Mouse (Mus musculus) MEL (cell line): ENCODE data around the gene Fbxl15. TPM values are rescaled to one million over a fixed set of nuclear protein-coding genes. Genes with fewer than 3 reads are reported as not detected.
A peak's percentile ranks its signal among the peaks of the same experiment; 100 is the strongest.

ENCODE experiments used
- DNase-seq: peaks from one replicate; pipeline ENCODE4 v3.0.0; 2011; ENCODE audit warnings: low read depth, low spot score
- H3K27ac ChIP-seq: 2 replicates; pipeline ENCODE4 v1.5.1; 2012; ENCODE audit warnings: low read depth, mild to moderate bottlenecking, control low read depth, low read length, moderate library complexity; ENCODE audit not compliant: control insufficient read depth
- H3K27me3 ChIP-seq, 2 experiments: fragments of 150-350 bp in 1 of 2; sonication (generic) in 1 of 2; 2 replicates each; pipeline ENCODE4 v1.6.1; 2012; ENCODE audit warnings: low read length in 2 of 2, mild to moderate bottlenecking in 2 of 2, improper control_type of control experiment in 1 of 2, moderate library complexity in 1 of 2; ENCODE audit not compliant: insufficient read depth in 2 of 2, control insufficient read depth in 1 of 2
- H3K36me3 ChIP-seq, 2 experiments: 2 replicates each; pipeline ENCODE4 v1.6.1; 2012 to 2014; ENCODE audit warnings: low read length in 2 of 2, improper control_type of control experiment in 1 of 2, inconsistent platforms in 1 of 2, mild to moderate bottlenecking in 1 of 2; ENCODE audit not compliant: insufficient read depth in 2 of 2, control insufficient read depth in 1 of 2
- H3K4me1 ChIP-seq, 2 experiments: fragments of 150-350 bp in 1 of 2; sonication (generic) in 1 of 2; 2 replicates each; pipeline ENCODE4 v1.6.1; 2012; ENCODE audit warnings: low read length in 2 of 2, improper control_type of control experiment in 1 of 2, mild to moderate bottlenecking in 1 of 2; ENCODE audit not compliant: insufficient read depth in 2 of 2, control insufficient read depth in 1 of 2
- H3K4me3 ChIP-seq, 2 experiments: fragments of 150-350 bp in 1 of 2; sonication (generic) in 1 of 2; 2 replicates each; pipeline ENCODE4 v1.5.1; 2012; ENCODE audit warnings: low read depth in 2 of 2, low read length in 2 of 2, mild to moderate bottlenecking in 2 of 2, moderate library complexity in 2 of 2, control low read depth in 1 of 2, improper control_type of control experiment in 1 of 2; ENCODE audit not compliant: control insufficient read depth in 1 of 2, insufficient read depth in 1 of 2
- H3K79me2 ChIP-seq: 2 replicates; pipeline ENCODE4 v1.6.1; 2012; ENCODE audit warnings: mild to moderate bottlenecking, low read length, moderate library complexity; ENCODE audit not compliant: control insufficient read depth, poor library complexity, insufficient read depth
- H3K9ac ChIP-seq: 2 replicates; pipeline ENCODE4 v1.6.1; 2012; ENCODE audit warnings: low read depth, mild to moderate bottlenecking, control low read depth, low read length, moderate library complexity; ENCODE audit not compliant: control insufficient read depth, poor library complexity, severe bottlenecking
- H3K9me3 ChIP-seq: fragments of 150-350 bp; sonication (generic); replicated peaks from 2 replicates; pipeline ENCODE4 v1.6.1; 2012; ENCODE audit warnings: mild to moderate bottlenecking, low read length, improper control_type of control experiment, moderate library complexity; ENCODE audit not compliant: insufficient read depth
- CHD1 ChIP-seq: IDR thresholded peaks from 2 replicates; pipeline ENCODE4 v1.6.1; 2012; ENCODE audit warnings: low read depth, mild to moderate bottlenecking, inconsistent platforms, low read length, improper control_type of control experiment
- CHD2 ChIP-seq: IDR thresholded peaks from 2 replicates; pipeline ENCODE4 v1.6.1; 2011; ENCODE audit warnings: low read length, improper control_type of control experiment
- ELF1 ChIP-seq: IDR thresholded peaks from 2 replicates; pipeline ENCODE4 v1.6.1; 2014; ENCODE audit warnings: low read depth, mild to moderate bottlenecking, inconsistent platforms, low read length, improper control_type of control experiment, moderate library complexity
- HCFC1 ChIP-seq: IDR thresholded peaks from 2 replicates; pipeline ENCODE4 v1.6.1; 2012; ENCODE audit warnings: low read depth, mild to moderate bottlenecking, inconsistent platforms, low read length, improper control_type of control experiment, moderate library complexity
- MAFK ChIP-seq: IDR thresholded peaks from 2 replicates; pipeline ENCODE4 v1.6.1; 2011; ENCODE audit warnings: low read depth, mild to moderate bottlenecking, low read length, improper control_type of control experiment, borderline replicate concordance
- MAX ChIP-seq: IDR thresholded peaks from 2 replicates; pipeline ENCODE4 v1.6.1; 2011; ENCODE audit warnings: low read length, improper control_type of control experiment
- NELFE ChIP-seq: IDR thresholded peaks from 2 replicates; pipeline ENCODE4 v1.6.1; 2011; ENCODE audit warnings: low read depth, low read length, improper control_type of control experiment
- NRF1 ChIP-seq: IDR thresholded peaks from 2 replicates; pipeline ENCODE4 v1.6.1; 2014; ENCODE audit warnings: low read depth, mild to moderate bottlenecking, inconsistent platforms, low read length, improper control_type of control experiment, moderate library complexity; ENCODE audit not compliant: poor library complexity, insufficient read depth, severe bottlenecking
- POLR2AphosphoS2 ChIP-seq: IDR thresholded peaks from 2 replicates; pipeline ENCODE4 v1.6.1; 2011; ENCODE audit warnings: low read length, improper control_type of control experiment
- SMC3 ChIP-seq: IDR thresholded peaks from 2 replicates; pipeline ENCODE4 v1.6.1; 2011; ENCODE audit warnings: low read depth, low read length, improper control_type of control experiment
- TCF12 ChIP-seq: IDR thresholded peaks from 2 replicates; pipeline ENCODE4 v1.6.1; 2014; ENCODE audit warnings: low read depth, mild to moderate bottlenecking, inconsistent platforms, low read length, improper control_type of control experiment, moderate library complexity
- USF2 ChIP-seq, 2 experiments: IDR thresholded peaks; 2 replicates each; pipeline ENCODE4 v1.6.1; 2011 to 2012; ENCODE audit warnings: improper control_type of control experiment in 2 of 2, low read length in 2 of 2, borderline replicate concordance in 1 of 2, inconsistent platforms in 1 of 2, low read depth in 1 of 2, mild to moderate bottlenecking in 1 of 2; ENCODE audit not compliant: insufficient read depth in 1 of 2
- ZC3H11A ChIP-seq: IDR thresholded peaks from 2 replicates; pipeline ENCODE4 v1.6.1; 2012; ENCODE audit warnings: low read depth, mild to moderate bottlenecking, inconsistent platforms, low read length, improper control_type of control experiment
- ZKSCAN1 ChIP-seq: IDR thresholded peaks from 2 replicates; pipeline ENCODE4 v1.6.1; 2012; ENCODE audit warnings: low read depth, mild to moderate bottlenecking, inconsistent platforms, low read length, improper control_type of control experiment, moderate library complexity
- ZNF384 ChIP-seq: IDR thresholded peaks from 2 replicates; pipeline ENCODE4 v1.6.1; 2012; ENCODE audit warnings: low read depth, mild to moderate bottlenecking, inconsistent platforms, low read length, improper control_type of control experiment
- polyA plus RNA-seq, 2 experiments: library from polyadenylated mRNA; stranded (reverse) in 1 of 2; unstranded in 1 of 2; fragments of >175 nt in 1 of 2; fragments of >200 nt in 1 of 2; gene quantifications; 2 replicates each; pipeline versions ENCODE4 v1.2.1 to v1.2.4; 2012; ENCODE audit warnings: low replicate concordance in 2 of 2, low read depth in 1 of 2; ENCODE audit not compliant: insufficient read length in 2 of 2, insufficient read depth in 1 of 2, missing spikeins in 1 of 2
- total RNA-seq: library from RNA; depleted of rRNA; stranded (reverse); fragments of 300-350 nt; gene quantifications from 2 replicates; pipeline ENCODE4 v1.2.3, GENCODE M21; 2012

Gene Fbxl15
- total and polyA plus RNA-seq, 3 experiments: 12.7 to 13.2 TPM; not detected in 1

DNA sequence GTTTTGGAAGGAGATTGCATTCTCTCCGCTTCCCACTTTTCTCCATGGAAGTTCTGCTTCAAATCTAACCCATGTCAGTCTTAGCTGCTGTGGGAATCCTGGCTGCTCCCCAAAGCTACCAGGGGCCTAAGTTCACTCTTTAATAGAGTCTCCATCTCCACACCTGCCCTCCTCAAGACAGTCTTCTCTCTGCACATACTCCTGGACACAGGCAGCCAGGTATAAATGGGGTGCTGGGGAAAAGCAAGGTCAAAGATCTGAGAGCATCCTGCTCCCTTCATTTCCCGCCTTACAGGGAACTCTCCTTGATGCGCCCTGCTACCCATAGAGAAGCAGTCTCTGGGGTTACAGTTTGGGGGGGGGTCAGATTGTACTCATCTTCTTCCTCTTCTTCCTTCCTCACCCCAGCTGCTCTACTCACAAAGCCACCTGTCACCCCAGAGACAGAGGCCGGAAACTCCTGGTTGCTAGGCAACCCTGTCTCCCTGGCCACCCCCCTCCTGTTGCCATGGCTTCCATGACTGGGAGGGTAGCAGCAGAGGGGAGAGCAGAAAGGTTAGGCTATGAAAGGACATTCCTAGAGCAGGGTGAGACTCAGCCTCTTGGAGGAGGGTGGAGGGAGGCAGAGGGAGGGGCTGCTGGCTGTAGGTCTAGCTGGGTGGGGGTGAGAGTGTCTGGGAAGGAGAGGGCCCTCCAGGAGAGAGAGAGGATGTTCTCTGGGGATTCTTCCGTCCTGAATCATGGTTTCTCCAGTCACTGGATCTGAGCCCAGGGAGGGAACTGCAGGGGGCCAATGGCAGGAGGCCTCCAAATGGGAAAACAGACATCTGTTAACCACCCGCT is 6.7 kb upstream of the Fbxl15 start:
- Histone ChIP-seq H3K9me3 (no peaks in the 10 kb centered on the region), H3K27ac (no peak overlapping the region), H3K79me2 (no peaks in the 10 kb centered on the region), H3K27me3 (no peaks in the 10 kb centered on the region), H3K4me3 (no peak overlapping the region), H3K4me1 (peaks cover under 1 to 12% of the 10 kb centered on the region in 2 experiments; a peak in 2 of 4 replicates), H3K9ac (no peak overlapping the region), H3K36me3 (peaks cover 0 to 2% of the 10 kb centered on the region in 2 experiments; a peak in 1 of 4 replicates)
- DNase-seq: peak; percentile 53
- no peak for TF ChIP-seq POLR2AphosphoS2
- no peak for TF ChIP-seq NELFE
- TF ChIP-seq HCFC1: no peak
- TF ChIP-seq ZC3H11A: no peak
- no peak for TF ChIP-seq CHD1
- no peak for TF ChIP-seq TCF12
- TF ChIP-seq ZNF384: no peak
- TF ChIP-seq MAFK: no peak
- TF ChIP-seq NRF1: no peak
- TF ChIP-seq USF2 (IDR thresholded peaks at IDR 0.05; ENCODE audit: borderline replicate concordance in 1 of 2, insufficient read depth in 1 of 2, low read depth in 1 of 2, low read length in 2 of 2): no peak
- no peak for TF ChIP-seq ELF1
- no peak for TF ChIP-seq SMC3
- no peak for TF ChIP-seq ZKSCAN1

DNA sequence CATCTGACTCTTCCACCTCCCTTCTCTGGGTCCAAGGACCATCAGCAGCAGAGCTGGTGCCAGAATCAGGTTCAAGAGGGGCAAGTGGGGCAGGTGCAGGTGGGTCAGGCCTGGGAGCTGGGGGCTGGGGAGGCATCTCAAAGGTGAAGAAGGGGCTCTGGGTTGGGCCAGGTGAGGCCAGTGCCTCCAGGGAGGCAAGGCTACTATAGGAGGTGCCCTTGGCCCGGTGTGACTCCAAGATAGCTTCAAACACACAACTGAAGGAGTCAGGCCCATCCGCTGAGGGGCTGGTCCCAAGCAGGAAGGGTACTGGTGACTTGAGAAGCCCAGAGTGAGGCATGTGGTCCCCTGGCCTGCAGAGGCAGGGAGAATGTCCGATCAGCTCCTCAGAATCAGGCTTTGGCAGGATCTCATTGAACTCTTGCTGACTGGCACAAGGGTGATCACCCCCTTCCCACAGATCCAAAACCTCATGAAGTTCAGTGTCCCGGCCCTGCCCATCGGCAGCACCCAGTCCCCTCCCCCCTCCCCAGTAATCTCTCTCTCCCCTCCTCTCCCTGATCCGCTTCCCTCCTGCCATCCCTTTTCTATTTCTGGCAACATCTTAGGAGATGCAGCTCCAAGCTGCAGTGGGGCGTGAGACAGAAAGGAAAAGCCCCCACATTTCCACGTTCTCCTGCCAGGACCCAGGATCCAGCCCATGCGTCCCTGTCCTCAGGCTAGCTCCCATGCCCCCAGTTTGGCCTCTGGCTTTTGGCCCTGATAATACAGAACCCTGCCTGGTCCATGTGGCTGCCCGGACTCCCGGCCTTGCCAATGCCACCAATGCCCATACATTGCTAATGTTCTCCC is 5.6 kb upstream of the Fbxl15 start:
- Histone ChIP-seq H3K36me3 (peaks cover 0 to 7% of the 10 kb centered on the region in 2 experiments; a peak in 2 of 4 replicates), H3K4me3 (no peak overlapping the region)
- no peak for DNase-seq
- TF ChIP-seq MAX (no peak), CHD2 (no peak), ZC3H11A (no peak)
- TF ChIP-seq, all 39 proteins: peak for 0
- Histone ChIP-seq H3K27ac (no peak overlapping the region), H3K9ac (no peak overlapping the region), H3K27me3 (no peaks in the 10 kb centered on the region), H3K4me1 (peaks cover 0 to 17% of the 10 kb centered on the region in 2 experiments; a peak in 2 of 4 replicates), H3K79me2 (no peaks in the 10 kb centered on the region), H3K9me3 (no peaks in the 10 kb centered on the region)
